Mouse (Mus musculus) adrenal gland, postnatal 36 days (tissue): Measurements from ENCODE around the gene Mcee. TPM values are rescaled to one million over a fixed set of nuclear protein-coding genes. Genes with fewer than 3 reads are reported as not detected.

Experiments
- DNase-seq, 2 experiments: peaks; one replicate each; pipeline ENCODE4 v3.0.0; 2021; ENCODE audit warnings: mixed read lengths in 1 of 2
- long read RNA-seq, 2 experiments: library from polyadenylated mRNA; stranded (forward); transcript quantifications; one replicate each; pipeline ENCODE4 v2.0.0; 2021; ENCODE audit warnings: borderline sequencing depth in 2 of 2
- total RNA-seq, 2 experiments: library from RNA; stranded (reverse); gene quantifications; 2 replicates each; pipeline ENCODE4 v1.2.3; 2021

The Mcee gene
- total RNA-seq, result 10 to 100 TPM; 55.7 to 86.5 TPM
- long read RNA-seq, experiment 1, transcript Mcee-204 (2 exons, 391 nt), result minor isoform, 16 of 142 reads
- long read RNA-seq, experiment 1, transcript Mcee-201 (3 exons, 828 nt), result major isoform, 38 of 142 reads
- long read RNA-seq, experiment 1, transcript Mcee-203 (3 exons, 532 nt), result minor isoform, 23 of 142 reads
- long read RNA-seq, experiment 1, partial matches to known transcripts, result 59 of 142 reads
- long read RNA-seq, experiment 1, other reads (novel, unspliced or antisense), result 4 of 142 reads
- long read RNA-seq, experiment 2, transcript Mcee-204 (2 exons, 391 nt), result minor isoform, 5 of 57 reads
- long read RNA-seq, experiment 2, transcript Mcee-201 (3 exons, 828 nt), result major isoform, 14 of 57 reads
- long read RNA-seq, experiment 2, partial matches to known transcripts, result 31 of 57 reads
- long read RNA-seq, experiment 2, other reads (novel, unspliced or antisense), result 4 of 57 reads

GRCm38 (mm10) chr7:64392122-64392818 is at the start of gene Mcee, which contains the start of gene Mphosph10:
Mcee (plus strand) TSS chr7:64392607.
Mphosph10 (minus strand) TSS chr7:64392268.
- DNase-seq, result peak; percentile 99 to 100

- peak in 1 of 2 experiments; percentile 11 for DNase-seq
These were observed 44.6 kb upstream of the Mcee start for GRCm38 (mm10) chr7:64347813-64348212.

- DNase-seq, result peak in 1 of 2 experiments; percentile 18
These were observed 43.1 kb upstream of the Mcee start for GRCm38 (mm10) chr7:64349147-64349861.

- peak in 1 of 2 experiments; percentile 11 for DNase-seq
These were observed 41.3 kb upstream of the Mcee start for GRCm38 (mm10) chr7:64351087-64351486.

- no peak for DNase-seq
These were observed 38.2 kb upstream of the Mcee start for GRCm38 (mm10) chr7:64354206-64354605.

- no peak for DNase-seq
These were observed 35.7 kb upstream of the Mcee start for GRCm38 (mm10) chr7:64356661-64357060.

GRCm38 (mm10) chr7:64357405-64357804 is 35.0 kb upstream of the Mcee start:
- peak; percentile 85 to 91 for DNase-seq

GRCm38 (mm10) chr7:64358666-64359065 is 33.7 kb upstream of the Mcee start:
- DNase-seq, result no peak

GRCm38 (mm10) chr7:64359943-64360585 is 32.3 kb upstream of the Mcee start:
- no peak for DNase-seq

- no peak for DNase-seq
These were observed 31.8 kb upstream of the Mcee start for GRCm38 (mm10) chr7:64360586-64360945.

GRCm38 (mm10) chr7:64365863-64366262 is 26.5 kb upstream of the Mcee start:
- DNase-seq, result no peak

- peak in 1 of 2 experiments; percentile 18 for DNase-seq
These were observed 22.6 kb upstream of the Mcee start for GRCm38 (mm10) chr7:64369841-64370240.

GRCm38 (mm10) chr7:64371940-64372878 is 20.2 kb upstream of the Mcee start:
- DNase-seq, result no peak

- no peak for DNase-seq
These were observed 19.1 kb upstream of the Mcee start for GRCm38 (mm10) chr7:64373147-64373829.

GRCm38 (mm10) chr7:64373830-64374562 is 18.4 kb upstream of the Mcee start, which contains the start of gene Fan1:
Fan1 (minus strand) TSS chr7:64374095.
- peak; percentile 90 for DNase-seq

- DNase-seq, result no peak
These were observed 928 bp upstream of the Mcee start for GRCm38 (mm10) chr7:64391479-64391878.

- no peak for DNase-seq
These were observed 378 bp downstream of the Mcee start for GRCm38 (mm10) chr7:64392819-64393151.

GRCm38 (mm10) chr7:64400725-64401124 is 8.3 kb downstream of the Mcee start:
- no peak for DNase-seq

- DNase-seq, result no peak
These were observed 10.0 kb downstream of the Mcee start for GRCm38 (mm10) chr7:64402452-64402851.

GRCm38 (mm10) chr7:64403989-64404388 is 11.6 kb downstream of the Mcee start:
- no peak for DNase-seq
